Mouse (Mus musculus): Measurements from ENCODE around the gene Gja4. TPM values are rescaled to one million over a fixed set of nuclear protein-coding genes. Genes with fewer than 3 reads are reported as not detected.

The Gja4 gene
- 1.8 and 2.8 TPM in 2 replicates for polyA plus RNA-seq (2015; fragmentation: Nextera tagmentation; extraction: Ambion mirVana)

- Histone ChIP-seq H3K4me3 (ENCODE audit: low read depth, low read length) (peak within 1 kb of the TSS; percentile 45), H3K36me3 (ENCODE audit: control insufficient read depth, insufficient read depth) (no peaks in the 10 kb centered on the region), H3K4me1 (ENCODE audit: control insufficient read depth, low read depth, low read length) (no peaks in the 10 kb centered on the region), H3K27me3 (ENCODE audit: control insufficient read depth, insufficient read depth, low read depth, low read length) (peaks cover 8% of the 10 kb centered on the region; the same call in 1 of the 2 replicates), H3K9ac (ENCODE audit: low read depth, low read length) (no peak within 1 kb of the TSS), H3K27ac (ENCODE audit: low read length) (no peak within 1 kb of the TSS), H3K4me2 (ENCODE audit: low read depth, low read length) (peak within 1 kb of the TSS; percentile 55), H3K9me3 (replicated peaks; ENCODE audit: control insufficient read depth, low read length) (no peaks in the 10 kb centered on the region)
- WGBS (ENCODE audit: insufficient replicate concordance), result 1% methylated on average over 25 of the region's 25 CpGs
- ATAC-seq (ENCODE audit: low read depth), result peak; percentile 58
These were observed at the start of gene Gja4 for GRCm38 (mm10) chr4:127313861-127314260. Gja4 (minus strand) TSS chr4:127314039.

- Histone ChIP-seq H3K4me3 (ENCODE audit: low read depth, low read length) (no peak overlapping the region), H3K4me2 (ENCODE audit: low read depth, low read length) (no peak overlapping the region), H3K36me3 (ENCODE audit: control insufficient read depth, insufficient read depth) (no peaks in the 10 kb centered on the region), H3K27me3 (ENCODE audit: control insufficient read depth, insufficient read depth, low read depth, low read length) (no peaks in the 10 kb centered on the region), H3K9ac (ENCODE audit: low read depth, low read length) (no peak overlapping the region), H3K27ac (ENCODE audit: low read length) (no peak overlapping the region), H3K9me3 (replicated peaks; ENCODE audit: control insufficient read depth, low read length) (no peaks in the 10 kb centered on the region), H3K4me1 (ENCODE audit: control insufficient read depth, low read depth, low read length) (no peaks in the 10 kb centered on the region)
- 29% methylated on average over 4 of the region's 4 CpGs for WGBS (ENCODE audit: insufficient replicate concordance)
- no peak for ATAC-seq (ENCODE audit: low read depth)
These were observed 49.5 kb upstream of the Gja4 start for GRCm38 (mm10) chr4:127363331-127363730.

DNA sequence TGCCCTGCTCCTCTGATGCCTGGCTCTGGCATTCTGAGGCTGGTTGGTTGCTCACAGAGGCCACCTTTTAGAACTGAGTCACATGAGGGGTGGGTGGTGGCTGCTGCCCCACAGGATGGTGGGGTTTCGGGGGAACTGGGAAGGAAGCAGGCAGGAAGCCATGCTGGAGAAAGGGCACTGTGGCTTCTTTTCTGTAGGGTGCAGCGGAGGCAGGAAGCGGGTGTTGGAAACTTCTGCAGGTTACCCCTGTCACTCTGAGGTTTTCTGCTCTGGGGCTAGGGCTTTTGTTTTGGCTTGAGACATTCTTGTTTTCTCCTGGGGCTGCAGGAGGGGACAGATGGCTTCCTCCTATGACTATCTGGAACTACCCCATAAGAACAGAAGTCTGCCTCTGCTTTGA is 48.7 kb upstream of the Gja4 start:
- H3K4me1 ChIP-seq (ENCODE audit: control insufficient read depth, low read depth, low read length), result no peaks in the 10 kb centered on the region
- H3K4me3 ChIP-seq (ENCODE audit: low read depth, low read length), result no peak overlapping the region
- no peak overlapping the region for H3K27ac ChIP-seq (ENCODE audit: low read length)
- no peak overlapping the region for H3K9ac ChIP-seq (ENCODE audit: low read depth, low read length)
- no peaks in the 10 kb centered on the region for H3K9me3 ChIP-seq (replicated peaks; ENCODE audit: control insufficient read depth, low read length)
- no peak overlapping the region for H3K4me2 ChIP-seq (ENCODE audit: low read depth, low read length)
- no peaks in the 10 kb centered on the region for H3K27me3 ChIP-seq (ENCODE audit: control insufficient read depth, insufficient read depth, low read depth, low read length)
- H3K36me3 ChIP-seq (ENCODE audit: control insufficient read depth, insufficient read depth), result no peaks in the 10 kb centered on the region
- no peak for ATAC-seq (ENCODE audit: low read depth)
- 23% methylated on average over 3 of the region's 3 CpGs for WGBS (ENCODE audit: insufficient replicate concordance)

- no peak within 1 kb of the TSS for H3K9ac ChIP-seq (ENCODE audit: low read depth, low read length)
- H3K4me3 ChIP-seq (ENCODE audit: low read depth, low read length), result no peak within 1 kb of the TSS
- no peaks in the 10 kb centered on the region for H3K36me3 ChIP-seq (ENCODE audit: control insufficient read depth, insufficient read depth)
- no peaks in the 10 kb centered on the region for H3K4me1 ChIP-seq (ENCODE audit: control insufficient read depth, low read depth, low read length)
- no peak within 1 kb of the TSS for H3K4me2 ChIP-seq (ENCODE audit: low read depth, low read length)
- no peaks in the 10 kb centered on the region for H3K9me3 ChIP-seq (replicated peaks; ENCODE audit: control insufficient read depth, low read length)
- H3K27ac ChIP-seq (ENCODE audit: low read length), result no peak within 1 kb of the TSS
- ATAC-seq (ENCODE audit: low read depth), result no peak
- H3K27me3 ChIP-seq (ENCODE audit: control insufficient read depth, insufficient read depth, low read depth, low read length), result no peaks in the 10 kb centered on the region
- 20% methylated on average over 5 of the region's 5 CpGs for WGBS (ENCODE audit: insufficient replicate concordance)
These were observed 44.2 kb upstream of the Gja4 start, which contains the start of gene Gjb5 for GRCm38 (mm10) chr4:127358018-127358417. Gjb5 (minus strand) TSS chr4:127358181.

DNA sequence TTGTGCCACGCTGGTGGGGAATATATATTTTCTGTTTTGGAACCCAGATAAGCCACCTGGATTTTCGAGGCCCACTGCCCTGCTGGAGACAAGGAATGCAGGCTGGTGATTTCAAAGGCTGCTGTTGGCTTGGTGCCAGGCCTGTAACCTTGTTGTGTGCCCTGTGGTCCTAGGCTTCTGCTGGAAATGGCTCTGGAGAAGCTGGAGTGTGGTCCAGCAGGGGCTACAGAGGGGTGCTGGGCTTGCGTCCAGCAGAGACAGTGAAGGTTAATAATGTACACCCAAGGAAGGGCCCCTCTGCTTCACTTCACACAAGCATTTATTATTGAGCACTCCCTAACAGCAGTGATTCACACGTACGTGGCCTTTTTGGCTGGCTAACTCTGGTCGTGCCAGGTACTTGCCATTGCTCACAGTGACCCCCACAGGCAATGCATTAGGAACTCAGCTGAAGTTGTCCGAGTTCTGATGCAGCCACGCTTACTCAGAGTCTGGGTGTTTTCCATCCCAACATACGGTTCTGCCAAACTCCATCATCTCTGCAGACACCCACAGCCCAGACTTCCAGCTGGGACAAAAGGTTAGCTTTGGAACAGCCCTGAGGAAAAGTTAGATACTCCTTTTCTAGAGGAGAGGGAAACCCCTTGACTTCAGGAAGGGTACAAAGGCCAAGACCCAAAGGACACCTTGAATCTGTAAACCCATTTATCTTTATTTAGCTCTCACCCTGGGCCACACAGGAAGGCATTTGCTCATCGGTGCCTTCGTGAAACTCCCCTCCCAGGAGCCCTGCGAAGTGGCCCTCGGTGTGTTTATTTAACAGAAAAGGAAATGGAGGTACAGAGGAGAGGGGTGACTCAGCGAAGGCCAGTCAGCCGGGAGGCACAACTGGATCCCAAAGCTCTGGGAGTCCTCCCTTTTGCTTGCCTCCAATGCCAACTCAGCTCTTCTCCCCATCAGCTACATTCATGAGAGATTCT is 41.0 kb upstream of the Gja4 start:
- H3K36me3 ChIP-seq (ENCODE audit: control insufficient read depth, insufficient read depth), result no peaks in the 10 kb centered on the region
- no peak for ATAC-seq (ENCODE audit: low read depth)
- H3K4me3 ChIP-seq (ENCODE audit: low read depth, low read length), result no peak overlapping the region
- H3K4me2 ChIP-seq (ENCODE audit: low read depth, low read length), result no peak overlapping the region
- H3K27me3 ChIP-seq (ENCODE audit: control insufficient read depth, insufficient read depth, low read depth, low read length), result no peaks in the 10 kb centered on the region
- H3K9ac ChIP-seq (ENCODE audit: low read depth, low read length), result no peak overlapping the region
- no peaks in the 10 kb centered on the region for H3K9me3 ChIP-seq (replicated peaks; ENCODE audit: control insufficient read depth, low read length)
- H3K27ac ChIP-seq (ENCODE audit: low read length), result no peak overlapping the region
- whole genome bisulfite sequencing (ENCODE audit: insufficient replicate concordance), result 35% methylated on average over 15 of the region's 15 CpGs
- H3K4me1 ChIP-seq (ENCODE audit: control insufficient read depth, low read depth, low read length), result no peaks in the 10 kb centered on the region

DNA sequence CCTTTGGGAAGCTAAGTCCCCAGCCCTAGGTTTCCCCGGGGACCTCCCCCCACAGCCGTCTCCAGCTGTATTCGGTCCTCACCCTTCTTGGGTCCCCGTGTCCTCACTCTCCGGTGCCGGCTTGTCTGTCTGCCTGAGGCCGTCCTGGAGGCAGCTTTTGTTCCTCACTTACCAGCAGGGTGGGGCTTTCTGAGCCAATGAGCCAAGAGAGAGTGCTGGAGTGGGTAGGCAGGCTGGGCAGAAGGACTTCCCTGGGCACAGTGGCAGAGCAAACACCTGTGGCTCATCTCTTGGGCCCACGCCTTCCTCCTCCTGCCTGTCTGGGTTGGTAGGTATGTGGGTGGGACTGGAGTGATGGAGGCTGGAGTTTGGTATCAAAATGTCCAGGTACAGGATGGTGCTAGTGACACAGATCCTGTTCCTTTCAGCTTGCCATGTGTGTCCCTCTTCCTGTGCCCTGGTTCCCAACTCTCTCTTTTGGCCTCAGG is 40.2 kb upstream of the Gja4 start, which contains the start of gene Gjb4:
Gene Gjb4, minus strand, starts transcription at position 131 of the 488 bp plus-strand sequence.
- H3K4me2 ChIP-seq (ENCODE audit: low read depth, low read length), result no peak within 1 kb of the TSS
- no peak for ATAC-seq (ENCODE audit: low read depth)
- no peaks in the 10 kb centered on the region for H3K36me3 ChIP-seq (ENCODE audit: control insufficient read depth, insufficient read depth)
- H3K9me3 ChIP-seq (replicated peaks; ENCODE audit: control insufficient read depth, low read length), result no peaks in the 10 kb centered on the region
- H3K9ac ChIP-seq (ENCODE audit: low read depth, low read length), result no peak within 1 kb of the TSS
- H3K27me3 ChIP-seq (ENCODE audit: control insufficient read depth, insufficient read depth, low read depth, low read length), result no peaks in the 10 kb centered on the region
- no peak within 1 kb of the TSS for H3K4me3 ChIP-seq (ENCODE audit: low read depth, low read length)
- no peaks in the 10 kb centered on the region for H3K4me1 ChIP-seq (ENCODE audit: control insufficient read depth, low read depth, low read length)
- no peak within 1 kb of the TSS for H3K27ac ChIP-seq (ENCODE audit: low read length)
- 66% methylated on average over 8 of the region's 8 CpGs for WGBS (ENCODE audit: insufficient replicate concordance)

GRCm38 (mm10) chr4:127352594-127352993 is 38.8 kb upstream of the Gja4 start:
- Histone ChIP-seq H3K4me1 (ENCODE audit: control insufficient read depth, low read depth, low read length) (no peaks in the 10 kb centered on the region), H3K9ac (ENCODE audit: low read depth, low read length) (no peak overlapping the region), H3K4me2 (ENCODE audit: low read depth, low read length) (no peak overlapping the region), H3K4me3 (ENCODE audit: low read depth, low read length) (no peak overlapping the region), H3K27me3 (ENCODE audit: control insufficient read depth, insufficient read depth, low read depth, low read length) (no peaks in the 10 kb centered on the region), H3K27ac (ENCODE audit: low read length) (no peak overlapping the region), H3K36me3 (ENCODE audit: control insufficient read depth, insufficient read depth) (no peaks in the 10 kb centered on the region), H3K9me3 (replicated peaks; ENCODE audit: control insufficient read depth, low read length) (no peaks in the 10 kb centered on the region)
- WGBS (ENCODE audit: insufficient replicate concordance), result 52% methylated on average over 1 of the region's 1 CpGs
- no peak for ATAC-seq (ENCODE audit: low read depth)

GRCm38 (mm10) chr4:127349560-127350300 is 35.9 kb upstream of the Gja4 start:
- Histone ChIP-seq H3K4me1 (ENCODE audit: control insufficient read depth, low read depth, low read length) (no peaks in the 10 kb centered on the region), H3K9ac (ENCODE audit: low read depth, low read length) (no peak overlapping the region), H3K9me3 (replicated peaks; ENCODE audit: control insufficient read depth, low read length) (no peaks in the 10 kb centered on the region), H3K4me2 (ENCODE audit: low read depth, low read length) (no peak overlapping the region), H3K27me3 (ENCODE audit: control insufficient read depth, insufficient read depth, low read depth, low read length) (no peaks in the 10 kb centered on the region), H3K4me3 (ENCODE audit: low read depth, low read length) (no peak overlapping the region), H3K27ac (ENCODE audit: low read length) (no peak overlapping the region), H3K36me3 (ENCODE audit: control insufficient read depth, insufficient read depth) (no peaks in the 10 kb centered on the region)
- 34% methylated on average over 4 of the region's 4 CpGs for WGBS (ENCODE audit: insufficient replicate concordance)
- ATAC-seq (ENCODE audit: low read depth), result no peak
